Mouse (Mus musculus) kidney, adult 2 months (tissue): ENCODE results near the gene Tap2.
A peak's percentile ranks its signal among the peaks of the same experiment; 100 is the strongest.

ENCODE experiments used
- CTCF ChIP-seq: fragments of 200-500 bp; conservative IDR thresholded peaks from 2 replicates; pipeline ENCODE4 v1.5.1; 2011; ENCODE audit warnings: low read depth, mild to moderate bottlenecking, control low read depth, low read length, moderate library complexity, mixed read lengths; ENCODE audit not compliant: insufficient read depth, insufficient read length
- POLR2A ChIP-seq: fragments of 200-500 bp; IDR thresholded peaks from one replicate; pipeline ENCODE4 v1.6.1; 2011; ENCODE audit warnings: low read depth, low read length, control low read depth

GRCm38 (mm10) chr17:34165033-34165730 lies 38.1 kb upstream of the Tap2 start:
- TF ChIP-seq CTCF = peak; percentile 32
- no peak for TF ChIP-seq POLR2A
